Mouse (Mus musculus): ENCODE measurements at regions not wholly inside any gene's neighbourhood (a gene's known extent, or its start where the extent isn't known, plus 50 kb on each side); places are given as distances from the start of the nearest gene placed in this dataset.

DNA sequence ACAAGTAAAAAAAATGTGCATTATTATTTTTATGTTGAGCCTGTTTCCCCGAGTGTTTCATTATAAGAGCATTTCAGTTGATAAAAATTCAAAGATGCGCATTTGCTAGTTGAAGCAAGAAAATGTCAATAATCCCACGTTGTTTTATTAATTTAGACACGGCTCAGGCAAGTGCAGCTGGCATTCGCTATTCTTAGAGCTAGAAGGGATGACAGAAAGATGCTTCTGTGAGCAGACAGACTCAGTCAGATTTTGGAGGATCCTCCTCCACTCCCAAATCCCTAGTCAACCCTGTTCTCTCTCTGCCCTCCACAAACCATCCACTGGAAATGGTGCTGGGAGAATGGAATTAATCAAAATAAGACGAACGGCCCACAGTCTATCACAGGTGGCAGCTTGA lies 77.7 kb upstream of the Phyhipl start:
- H3K9ac ChIP-seq: no peak overlapping the region
- no peak overlapping the region for H3K4me2 ChIP-seq
- H3K4me1 ChIP-seq (replicated peaks): no peaks in the 10 kb centered on the region
- H3K27me3 ChIP-seq: no peaks in the 10 kb centered on the region
- no peak overlapping the region for H3K4me3 ChIP-seq
- H3K36me3 ChIP-seq: no peaks in the 10 kb centered on the region
- H3K9me3 ChIP-seq (replicated peaks): no peaks in the 10 kb centered on the region
- H3K27ac ChIP-seq: no peak overlapping the region
- 84% methylated on average over 7 of the region's 7 CpGs for WGBS
- ATAC-seq (replicated peaks; ENCODE audit: insufficient number of reproducible peaks, insufficient read depth, low FRiP score, low read depth): no peak

DNA sequence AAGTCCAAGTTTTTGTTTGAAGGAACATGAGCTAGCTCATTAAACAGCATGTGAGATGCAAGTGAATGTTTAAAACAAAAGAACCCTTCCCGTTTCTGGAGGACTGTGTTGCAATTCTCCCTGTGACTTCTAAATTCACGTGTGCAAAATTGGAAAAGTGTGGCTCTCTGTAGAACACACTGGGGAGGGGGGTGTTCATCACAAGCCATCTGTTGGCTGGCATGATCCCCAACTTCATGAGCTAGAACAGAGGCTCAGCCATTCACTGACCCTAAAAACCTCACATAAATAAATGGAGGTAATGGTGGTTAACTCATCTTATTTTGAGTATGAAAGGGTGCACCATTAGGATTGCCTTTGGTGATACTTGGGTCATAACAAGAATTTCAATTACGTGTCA lies 69.3 kb upstream of the Phyhipl start:
- 82% methylated on average over 3 of the region's 3 CpGs for WGBS
- ATAC-seq (replicated peaks; ENCODE audit: insufficient number of reproducible peaks, insufficient read depth, low FRiP score, low read depth): no peak
- Histone ChIP-seq H3K9ac (no peak overlapping the region), H3K4me2 (no peak overlapping the region), H3K4me1 (replicated peaks) (no peaks in the 10 kb centered on the region), H3K36me3 (no peaks in the 10 kb centered on the region), H3K27me3 (no peaks in the 10 kb centered on the region), H3K9me3 (replicated peaks) (no peaks in the 10 kb centered on the region), H3K4me3 (no peak overlapping the region), H3K27ac (no peak overlapping the region)

DNA sequence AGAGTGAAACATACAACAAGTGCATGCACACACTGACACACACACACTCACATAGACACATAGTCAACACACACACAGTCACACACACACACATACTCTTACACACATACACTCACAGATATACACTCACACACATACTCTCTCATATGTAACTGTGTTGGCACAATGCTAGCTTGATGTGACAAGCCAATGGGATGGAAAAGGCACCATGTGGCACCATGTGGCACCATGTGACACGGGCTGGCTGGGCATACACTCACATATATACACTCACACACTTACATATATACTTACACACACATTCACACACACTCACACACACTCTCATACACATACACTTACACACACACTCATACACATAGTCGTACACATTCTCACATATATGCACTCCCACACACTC lies 67.0 kb upstream of the Phyhipl start:
- WGBS: 71% methylated on average over 2 of the region's 2 CpGs

DNA sequence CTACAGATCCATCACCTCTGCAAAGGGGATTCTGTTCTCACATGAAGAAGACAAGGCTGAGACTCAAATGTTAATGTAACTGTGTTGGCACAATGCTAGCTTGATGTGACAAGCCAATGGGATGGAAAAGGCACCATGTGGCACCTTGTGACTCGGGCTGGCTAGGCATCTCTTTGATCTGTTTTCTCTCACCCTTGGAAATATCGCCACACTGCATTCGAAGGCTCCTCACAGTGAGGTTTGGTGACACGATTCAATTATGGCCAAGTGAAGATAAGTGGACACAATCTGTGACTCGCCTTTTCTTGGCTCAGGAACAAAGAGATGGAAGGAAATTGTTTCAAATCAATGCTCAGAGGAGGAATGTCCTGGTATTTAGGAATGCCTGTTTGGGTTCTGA lies 66.6 kb upstream of the Phyhipl start:
- Histone ChIP-seq H3K27ac (no peak overlapping the region), H3K4me1 (replicated peaks) (no peaks in the 10 kb centered on the region), H3K9ac (no peak overlapping the region), H3K4me3 (no peak overlapping the region), H3K27me3 (no peaks in the 10 kb centered on the region), H3K4me2 (no peak overlapping the region), H3K9me3 (replicated peaks) (no peaks in the 10 kb centered on the region), H3K36me3 (no peaks in the 10 kb centered on the region)
- no peak for ATAC-seq (replicated peaks; ENCODE audit: insufficient number of reproducible peaks, insufficient read depth, low FRiP score, low read depth)
- WGBS: 55% methylated on average over 5 of the region's 5 CpGs

More for the DNA sequence above, 67.0 kb upstream of the Phyhipl start:
- Histone ChIP-seq H3K9ac (no peak overlapping the region), H3K4me1 (replicated peaks) (no peaks in the 10 kb centered on the region), H3K9me3 (replicated peaks) (no peaks in the 10 kb centered on the region), H3K27me3 (no peaks in the 10 kb centered on the region), H3K36me3 (no peaks in the 10 kb centered on the region), H3K27ac (no peak overlapping the region), H3K4me3 (no peak overlapping the region), H3K4me2 (no peak overlapping the region)
- ATAC-seq (replicated peaks; ENCODE audit: insufficient number of reproducible peaks, insufficient read depth, low FRiP score, low read depth): no peak

DNA sequence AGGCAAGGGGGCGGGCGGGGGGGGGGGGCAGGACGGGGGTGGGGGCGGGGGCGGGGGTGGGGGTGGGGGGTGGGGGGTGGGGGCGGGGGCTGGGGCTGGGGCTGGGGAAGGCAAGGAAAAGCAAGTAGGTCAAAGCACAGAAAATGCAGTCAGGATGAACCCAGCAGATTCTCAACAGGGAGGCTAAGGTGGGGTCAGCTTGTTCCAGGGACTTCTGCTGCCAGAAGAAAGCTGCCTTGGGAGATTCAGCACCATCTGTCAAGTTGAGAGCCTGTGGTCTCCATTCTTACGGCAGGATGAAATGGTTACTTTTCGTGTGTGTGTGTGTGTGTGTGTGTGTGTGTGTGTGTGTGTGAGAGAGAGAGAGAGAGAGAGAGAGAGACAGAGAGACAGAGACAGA lies 61.7 kb upstream of the Phyhipl start:
- Histone ChIP-seq H3K4me2 (no peak overlapping the region), H3K4me3 (no peak overlapping the region), H3K9me3 (replicated peaks) (no peaks in the 10 kb centered on the region), H3K27me3 (no peaks in the 10 kb centered on the region), H3K36me3 (no peaks in the 10 kb centered on the region), H3K9ac (no peak overlapping the region), H3K4me1 (replicated peaks) (peaks cover 3% of the 10 kb centered on the region; the same call in 1 of the 2 replicates), H3K27ac (peak overlapping the region; percentile 49)
- whole genome bisulfite sequencing: 17% methylated on average over 2 of the region's 8 CpGs
- no peak for ATAC-seq (replicated peaks; ENCODE audit: insufficient number of reproducible peaks, insufficient read depth, low FRiP score, low read depth)

DNA sequence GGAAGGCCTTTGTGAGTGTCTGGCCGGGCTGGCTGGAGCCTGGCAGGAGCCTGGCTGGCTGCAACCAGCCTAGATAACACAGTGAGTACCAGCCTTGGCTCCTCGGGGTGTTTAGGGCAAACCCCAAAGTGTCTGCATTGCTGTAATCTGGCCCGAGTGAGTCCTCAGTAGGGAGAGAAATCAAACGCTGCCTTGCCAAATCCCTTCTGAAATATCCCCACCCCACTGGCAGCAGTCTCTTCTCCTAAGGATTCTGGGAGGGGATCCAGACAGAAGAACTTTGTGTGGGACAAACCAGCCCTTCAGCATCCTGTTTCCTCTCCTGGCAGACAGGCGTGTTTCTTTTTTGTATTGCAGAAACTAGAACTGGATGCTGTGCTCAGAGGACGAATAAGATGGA lies 61.3 kb upstream of the Phyhipl start:
- peaks cover 3% of the 10 kb centered on the region; the same call in 1 of the 2 replicates for H3K4me1 ChIP-seq (replicated peaks)
- peak; percentile 69 for ATAC-seq (replicated peaks; ENCODE audit: insufficient number of reproducible peaks, insufficient read depth, low FRiP score, low read depth)
- no peak overlapping the region for H3K4me2 ChIP-seq
- no peak overlapping the region for H3K4me3 ChIP-seq
- WGBS: 9% methylated on average over 6 of the region's 6 CpGs
- peak overlapping the region; percentile 23 for H3K27ac ChIP-seq
- no peaks in the 10 kb centered on the region for H3K27me3 ChIP-seq
- no peaks in the 10 kb centered on the region for H3K36me3 ChIP-seq
- H3K9ac ChIP-seq: no peak overlapping the region
- no peaks in the 10 kb centered on the region for H3K9me3 ChIP-seq (replicated peaks)

DNA sequence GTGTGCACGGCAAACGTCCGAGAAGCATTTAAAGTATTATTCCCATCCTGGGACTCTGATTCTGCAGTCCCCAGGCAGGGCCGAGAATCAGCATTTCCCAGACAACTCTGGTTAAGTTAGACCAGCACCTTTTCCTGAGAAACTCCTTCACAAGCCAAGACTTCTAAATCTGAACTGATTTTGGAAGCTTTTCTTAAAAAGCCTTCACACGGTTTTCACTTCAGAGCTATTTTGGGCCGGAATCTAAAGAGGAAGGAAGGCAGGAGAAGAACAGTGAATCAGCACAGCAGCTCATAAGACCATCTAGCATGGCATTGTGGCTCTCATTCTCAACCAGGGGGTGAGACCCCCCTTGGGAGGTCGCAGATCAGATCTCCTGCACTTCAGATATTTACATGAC lies 57.5 kb upstream of the Phyhipl start:
- Histone ChIP-seq H3K36me3 (no peaks in the 10 kb centered on the region), H3K4me1 (replicated peaks) (peaks cover 3% of the 10 kb centered on the region; the same call in 1 of the 2 replicates), H3K9me3 (replicated peaks) (no peaks in the 10 kb centered on the region), H3K9ac (no peak overlapping the region), H3K27ac (no peak overlapping the region), H3K4me2 (no peak overlapping the region), H3K27me3 (no peaks in the 10 kb centered on the region), H3K4me3 (no peak overlapping the region)
- no peak for ATAC-seq (replicated peaks; ENCODE audit: insufficient number of reproducible peaks, insufficient read depth, low FRiP score, low read depth)
- WGBS: 71% methylated on average over 7 of the region's 7 CpGs

DNA sequence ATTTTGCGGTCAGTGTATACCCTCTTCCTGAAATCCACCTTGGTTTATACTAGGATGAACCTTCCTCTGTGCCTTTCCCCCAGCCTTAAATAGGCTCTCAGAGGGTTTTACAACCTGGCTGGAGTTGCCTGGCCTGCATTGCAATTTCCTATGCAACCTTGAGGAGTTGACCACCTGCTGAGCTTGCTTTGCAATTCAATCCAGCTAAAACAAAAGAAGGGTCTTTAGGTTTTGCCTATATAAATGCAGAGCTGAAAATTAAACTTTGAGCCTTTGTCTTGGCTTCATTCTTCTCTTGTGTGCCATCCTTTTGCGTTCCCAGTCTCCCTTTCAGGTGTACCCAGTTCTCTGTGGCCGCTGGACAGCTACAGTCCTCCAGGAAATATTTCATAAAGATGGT lies 53.0 kb upstream of the Phyhipl start:
- H3K9ac ChIP-seq: no peak overlapping the region
- H3K36me3 ChIP-seq: no peaks in the 10 kb centered on the region
- no peaks in the 10 kb centered on the region for H3K9me3 ChIP-seq (replicated peaks)
- H3K4me2 ChIP-seq: no peak overlapping the region
- no peaks in the 10 kb centered on the region for H3K4me1 ChIP-seq (replicated peaks)
- H3K27me3 ChIP-seq: no peaks in the 10 kb centered on the region
- WGBS: 73% methylated on average over 3 of the region's 3 CpGs
- H3K4me3 ChIP-seq: no peak overlapping the region
- no peak for ATAC-seq (replicated peaks; ENCODE audit: insufficient number of reproducible peaks, insufficient read depth, low FRiP score, low read depth)
- no peak overlapping the region for H3K27ac ChIP-seq
